Mouse (Mus musculus) embryonic facial prominence, embryonic 14.5 days (tissue): Measurements from ENCODE around the gene Sgsh. TPM values are rescaled to one million over a fixed set of nuclear protein-coding genes. Genes with fewer than 3 reads are reported as not detected.

ENCODE experiments used
- ATAC-seq: fragments of 200-750 bp; cut with Nextera tagmentation; 2 replicates; pipeline ENCODE4 v1.8.0; 2017; ENCODE audit warnings: low read depth, moderate number of reproducible peaks, moderate TSS enrichment
- DNase-seq: peaks from one replicate; pipeline ENCODE4 v3.0.0-alpha.2; 2015; ENCODE audit warnings: low spot score
- H3K27ac ChIP-seq: fragments of 300-500 bp; sonication (generic); replicated peaks from 2 replicates; pipeline ENCODE4 v1.5.1; 2014; ENCODE audit warnings: low read depth, mild to moderate bottlenecking, low read length, moderate library complexity
- H3K27me3 ChIP-seq: fragments of 300-500 bp; sonication (generic); replicated peaks from 2 replicates; pipeline ENCODE4 v1.6.1; 2014; ENCODE audit warnings: low read length; ENCODE audit not compliant: control insufficient read depth, insufficient read depth
- H3K36me3 ChIP-seq: fragments of 300-500 bp; sonication (generic); 2 replicates; pipeline ENCODE4 v1.6.1; 2014; ENCODE audit warnings: low read length, mixed read lengths; ENCODE audit not compliant: control insufficient read depth, insufficient read depth
- H3K4me1 ChIP-seq: fragments of 300-500 bp; sonication (generic); 2 replicates; pipeline ENCODE4 v1.6.1; 2014; ENCODE audit warnings: antibody characterized with exemption, low read length; ENCODE audit not compliant: control insufficient read depth, insufficient read depth
- H3K4me2 ChIP-seq: fragments of 300-500 bp; sonication (generic); 2 replicates; pipeline ENCODE4 v1.6.1; 2014; ENCODE audit warnings: low read depth, mild to moderate bottlenecking, low read length, moderate library complexity, mixed read lengths
- H3K4me3 ChIP-seq: fragments of 300-500 bp; sonication (generic); 2 replicates; pipeline ENCODE4 v1.5.1; 2014; ENCODE audit warnings: low read depth, mild to moderate bottlenecking, low read length
- H3K9ac ChIP-seq: fragments of 300-500 bp; sonication (generic); 2 replicates; pipeline ENCODE4 v1.6.1; 2014; ENCODE audit warnings: low read depth, mild to moderate bottlenecking, low read length, moderate library complexity, mixed read lengths
- H3K9me3 ChIP-seq: fragments of 300-500 bp; sonication (generic); 2 replicates; pipeline ENCODE4 v1.6.1; 2016; ENCODE audit warnings: low read length; ENCODE audit not compliant: control insufficient read depth
- WGBS: fragments of 180-500 bp; shearing (Covaris S2); extraction: QIAGEN DNeasy Blood & Tissue Kit; methylation state at CpG from one replicate; pipeline ENCODE4 v1.1.7; 2014; 5-methylcytosine and 5-hydroxymethylcytosine counted together
- polyA plus RNA-seq: library from polyadenylated mRNA; unstranded; fragments of >200 nt; fragmentation: Nextera tagmentation; extraction: Ambion mirVana; gene quantifications from 2 replicates; pipeline ENCODE4 v1.2.1, GENCODE M21; 2014

Sgsh gene
- polyA plus RNA-seq, result 7.2 and 7.3 TPM in 2 replicates

DNA sequence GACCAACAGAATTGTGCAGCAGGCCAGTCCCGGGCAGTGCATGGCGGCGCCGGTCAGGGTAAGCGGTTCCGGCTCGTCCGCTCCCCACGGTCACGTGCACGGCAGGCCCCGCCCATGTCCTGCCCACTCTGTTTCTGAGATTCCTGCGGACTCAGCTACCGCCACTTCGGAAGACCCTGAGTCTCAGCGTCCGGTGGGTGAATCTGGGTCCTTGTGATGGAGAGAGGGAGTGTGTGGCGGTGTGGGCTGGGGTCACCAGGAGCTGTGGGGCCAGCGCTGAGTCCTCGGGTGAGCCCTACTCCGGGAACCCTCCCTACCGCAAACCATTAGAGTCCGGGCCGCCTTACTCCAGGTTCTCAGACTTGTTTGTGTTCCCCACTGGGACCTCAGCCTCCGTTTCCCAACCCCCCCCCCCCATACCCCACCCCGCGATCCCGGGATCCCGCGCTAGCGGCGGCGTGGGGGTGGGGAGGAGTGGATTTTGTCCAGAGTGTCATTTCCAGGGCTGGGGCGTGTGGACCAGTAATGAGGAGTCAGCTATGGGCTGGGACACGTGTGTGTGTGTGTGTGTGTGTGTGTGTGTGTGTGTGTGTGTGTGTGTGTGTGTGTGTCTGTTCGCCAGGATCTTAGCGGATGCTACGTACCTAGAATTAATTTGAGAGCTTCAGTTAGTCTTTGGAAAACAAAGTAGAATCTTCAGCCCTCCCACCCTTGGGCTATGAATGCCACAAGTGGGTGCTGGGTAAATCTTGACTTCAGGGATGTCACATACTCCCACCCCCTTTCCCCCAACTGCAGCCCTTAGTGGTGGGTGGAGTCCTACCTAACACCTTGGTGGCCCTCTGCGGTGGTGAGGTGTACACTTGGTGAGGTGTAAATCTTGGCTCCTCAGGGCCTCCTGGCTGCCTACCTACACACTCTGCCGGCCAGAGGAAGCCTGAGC is at the start of gene Sgsh, which contains the start of gene Slc26a11:
Sgsh (minus strand) TSS at position 94 of the 943 bp plus-strand sequence.
Slc26a11 (plus strand) TSS at position 115 of the 943 bp plus-strand sequence.
- H3K4me3 ChIP-seq, result peak within 1 kb of the TSS; percentile 57
- WGBS, result 2% methylated on average over 23 of the region's 40 CpGs
- no peaks in the 10 kb centered on the region for H3K9me3 ChIP-seq
- H3K9ac ChIP-seq, result peak within 1 kb of the TSS; percentile 79
- no peaks in the 10 kb centered on the region for H3K27me3 ChIP-seq
- peak within 1 kb of the TSS; percentile 89 for H3K4me2 ChIP-seq
- ATAC-seq, result peak; percentile 98
- peak within 1 kb of the TSS; percentile 66 for H3K27ac ChIP-seq
- peak; percentile 89 for DNase-seq
- H3K4me1 ChIP-seq, result peaks cover 10% of the 10 kb centered on the region
- peaks cover 17% of the 10 kb centered on the region; the same call in 1 of the 2 replicates for H3K36me3 ChIP-seq

DNA sequence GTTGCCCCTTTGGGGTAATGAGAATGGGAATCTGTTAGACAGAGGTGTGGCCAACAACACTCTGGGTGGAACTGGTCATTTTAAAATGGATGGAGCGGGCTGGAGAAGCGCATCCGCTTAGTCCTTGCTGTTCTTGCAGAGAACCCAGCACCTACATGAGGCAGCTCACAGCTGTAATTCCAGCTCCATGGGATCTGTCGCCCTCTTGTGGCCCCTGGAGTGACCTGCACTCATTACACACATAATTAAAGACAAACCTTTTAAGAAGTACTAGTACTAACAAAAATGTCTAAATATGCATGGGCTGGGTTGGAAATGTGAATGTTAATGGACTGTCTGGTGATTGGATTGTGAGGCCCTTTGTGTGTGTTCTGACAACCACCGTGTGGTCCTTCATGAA is 49.3 kb upstream of the Sgsh start:
- Histone ChIP-seq H3K9me3 (no peaks in the 10 kb centered on the region), H3K4me1 (no peaks in the 10 kb centered on the region), H3K9ac (no peak overlapping the region), H3K27me3 (no peaks in the 10 kb centered on the region), H3K36me3 (no peaks in the 10 kb centered on the region), H3K27ac (no peak overlapping the region), H3K4me3 (no peak overlapping the region), H3K4me2 (no peak overlapping the region)
- no peak for DNase-seq
- 57% methylated on average over 5 of the region's 5 CpGs for WGBS
- ATAC-seq, result no peak

DNA sequence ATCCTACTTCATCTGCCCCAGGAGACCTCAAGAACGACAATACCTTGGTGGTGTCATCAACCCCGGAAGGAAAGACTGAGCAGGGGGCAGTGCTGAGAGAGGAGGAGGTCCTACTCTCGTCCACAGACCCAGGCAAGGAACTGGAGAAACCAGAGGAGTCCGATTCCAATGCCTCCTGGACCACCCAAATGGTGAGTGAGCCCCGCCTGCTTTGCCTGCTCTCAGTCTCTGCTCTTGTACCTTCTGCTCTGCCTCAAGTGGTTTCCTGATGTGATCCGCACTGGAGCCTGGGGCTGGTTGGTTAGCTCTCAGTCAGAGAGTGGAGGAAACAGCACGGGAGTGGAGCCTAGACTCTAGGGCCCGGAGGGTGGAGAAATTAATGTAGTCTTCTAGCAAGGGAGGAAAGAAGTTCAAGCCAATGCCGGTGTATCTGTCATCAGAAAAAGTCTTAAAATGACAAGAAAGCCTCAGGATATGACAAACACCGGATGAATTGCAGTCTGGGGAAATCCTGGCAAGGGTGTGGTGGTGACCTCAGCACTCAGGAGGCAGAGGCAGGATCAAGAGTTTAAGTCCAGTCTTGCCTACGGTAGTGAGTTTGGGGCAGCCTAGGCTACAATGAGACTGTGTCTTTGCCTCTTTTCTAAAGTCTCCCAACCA is 47.3 kb upstream of the Sgsh start:
- no peak overlapping the region for H3K4me2 ChIP-seq
- H3K9ac ChIP-seq, result no peak overlapping the region
- WGBS, result 38% methylated on average over 11 of the region's 11 CpGs

DNA sequence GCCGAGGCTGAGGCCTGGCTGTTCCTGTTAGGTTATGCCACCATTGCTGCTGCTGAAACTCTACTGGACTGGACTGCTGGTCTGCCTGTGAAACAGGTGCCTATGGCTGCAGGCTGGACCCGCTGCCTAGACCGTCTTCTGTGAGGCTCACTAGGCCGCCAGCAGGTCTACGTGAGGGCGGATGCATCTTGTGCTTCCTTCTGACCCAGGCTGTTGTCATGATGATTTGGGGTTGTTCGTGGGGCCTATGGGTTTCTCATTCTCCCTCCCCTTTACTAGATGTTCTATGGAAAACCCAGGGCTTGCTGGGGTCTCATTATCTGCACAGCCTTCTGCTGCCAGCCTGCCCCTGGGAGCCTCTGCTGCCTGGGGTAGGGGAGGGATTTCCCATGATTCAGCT is 41.1 kb upstream of the Sgsh start:
- DNase-seq (no peak), ATAC-seq (no peak)
- Histone ChIP-seq H3K9ac (no peak overlapping the region), H3K27me3 (peaks cover 45% of the 10 kb centered on the region), H3K4me3 (no peak overlapping the region), H3K27ac (no peak overlapping the region), H3K4me1 (peaks cover 4% of the 10 kb centered on the region; the same call in 1 of the 2 replicates), H3K9me3 (no peaks in the 10 kb centered on the region), H3K36me3 (no peaks in the 10 kb centered on the region), H3K4me2 (no peak overlapping the region)
- 48% methylated on average over 7 of the region's 7 CpGs for WGBS

More for the DNA sequence above, 47.3 kb upstream of the Sgsh start:
- Histone ChIP-seq H3K9me3 (no peaks in the 10 kb centered on the region), H3K4me1 (no peaks in the 10 kb centered on the region), H3K27me3 (no peaks in the 10 kb centered on the region), H3K36me3 (no peaks in the 10 kb centered on the region), H3K4me3 (no peak overlapping the region), H3K27ac (no peak overlapping the region)
- ATAC-seq (no peak), DNase-seq (no peak)

DNA sequence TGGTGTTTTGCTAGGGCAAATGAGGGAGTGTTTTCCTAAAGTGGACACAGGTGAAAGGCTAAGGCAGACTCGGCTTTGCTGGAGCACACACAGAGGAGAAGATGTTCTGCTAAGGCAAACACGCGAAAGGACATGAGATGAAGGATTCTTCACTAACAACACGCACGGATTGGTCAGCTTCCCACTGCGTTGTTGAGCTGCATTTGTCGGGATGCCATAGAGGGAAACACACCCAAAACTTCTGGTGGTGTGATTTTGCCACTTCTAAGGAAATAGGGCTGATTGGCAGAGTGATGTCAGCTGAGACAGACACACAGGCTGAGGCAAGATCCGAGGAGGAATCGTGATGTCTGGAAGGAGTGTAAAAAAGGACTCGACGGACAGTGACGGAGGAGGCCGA is 40.6 kb upstream of the Sgsh start:
- H3K9me3 ChIP-seq, result no peaks in the 10 kb centered on the region
- peaks cover 50% of the 10 kb centered on the region for H3K27me3 ChIP-seq
- no peak overlapping the region for H3K27ac ChIP-seq
- H3K36me3 ChIP-seq, result no peaks in the 10 kb centered on the region
- 16% methylated on average over 13 of the region's 13 CpGs for WGBS
- no peak overlapping the region for H3K4me2 ChIP-seq
- no peak overlapping the region for H3K4me3 ChIP-seq
- no peak overlapping the region for H3K9ac ChIP-seq
- ATAC-seq (no peak), DNase-seq (no peak)
- peaks cover 7% of the 10 kb centered on the region for H3K4me1 ChIP-seq

DNA sequence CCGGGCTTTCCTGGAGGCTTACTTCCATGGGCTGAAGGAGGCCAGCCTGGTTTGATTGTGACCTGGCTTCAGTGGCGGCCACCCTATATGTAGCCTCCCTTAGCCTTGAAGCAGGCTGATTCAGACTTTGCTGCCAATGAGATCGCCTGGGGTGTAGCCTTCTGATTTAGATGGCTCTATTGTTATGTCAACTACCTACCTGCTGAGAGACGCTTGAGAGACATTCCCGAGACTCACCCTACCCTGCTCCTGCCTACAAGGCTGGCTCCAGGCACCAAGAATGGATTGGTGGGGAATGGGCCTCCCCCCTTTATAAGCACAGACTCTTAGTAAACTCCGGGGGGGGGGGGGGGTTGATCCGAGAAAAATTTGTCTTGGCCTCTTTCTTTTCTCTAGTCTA is 40.1 kb upstream of the Sgsh start:
- no peak overlapping the region for H3K27ac ChIP-seq
- ATAC-seq, result no peak
- H3K9me3 ChIP-seq, result no peaks in the 10 kb centered on the region
- WGBS, result 14% methylated on average over 7 of the region's 7 CpGs
- peaks cover 55% of the 10 kb centered on the region for H3K27me3 ChIP-seq
- no peak overlapping the region for H3K4me2 ChIP-seq
- no peaks in the 10 kb centered on the region for H3K36me3 ChIP-seq
- peaks cover 10% of the 10 kb centered on the region for H3K4me1 ChIP-seq
- no peak overlapping the region for H3K9ac ChIP-seq
- DNase-seq, result no peak
- H3K4me3 ChIP-seq, result no peak overlapping the region

DNA sequence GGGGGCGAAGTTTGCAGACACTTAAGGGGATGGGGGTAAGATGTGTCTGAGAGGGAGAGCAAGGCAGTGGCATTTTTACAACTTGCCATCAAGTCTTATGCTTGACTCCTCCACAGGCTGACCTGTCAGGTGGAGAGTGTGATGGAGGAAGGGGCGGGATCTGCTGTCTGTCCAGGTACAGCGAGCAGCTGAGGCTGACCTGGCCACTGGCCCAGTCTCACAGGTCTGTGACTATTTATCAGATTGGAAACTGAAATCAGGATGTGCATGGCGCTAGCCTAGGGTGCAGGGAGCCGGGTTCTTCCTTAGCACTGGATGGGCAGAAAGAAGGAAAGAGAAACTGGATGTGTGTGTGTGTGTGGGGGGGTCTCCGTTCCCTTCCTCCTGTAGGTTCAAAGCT is 38.9 kb upstream of the Sgsh start:
- Histone ChIP-seq H3K9ac (no peak overlapping the region), H3K4me2 (no peak overlapping the region), H3K27me3 (peaks cover 64% of the 10 kb centered on the region), H3K4me1 (peaks cover 10% of the 10 kb centered on the region), H3K9me3 (no peaks in the 10 kb centered on the region), H3K36me3 (no peaks in the 10 kb centered on the region), H3K4me3 (no peak overlapping the region), H3K27ac (no peak overlapping the region)
- ATAC-seq (no peak), DNase-seq (no peak)
- WGBS, result 49% methylated on average over 6 of the region's 6 CpGs

DNA sequence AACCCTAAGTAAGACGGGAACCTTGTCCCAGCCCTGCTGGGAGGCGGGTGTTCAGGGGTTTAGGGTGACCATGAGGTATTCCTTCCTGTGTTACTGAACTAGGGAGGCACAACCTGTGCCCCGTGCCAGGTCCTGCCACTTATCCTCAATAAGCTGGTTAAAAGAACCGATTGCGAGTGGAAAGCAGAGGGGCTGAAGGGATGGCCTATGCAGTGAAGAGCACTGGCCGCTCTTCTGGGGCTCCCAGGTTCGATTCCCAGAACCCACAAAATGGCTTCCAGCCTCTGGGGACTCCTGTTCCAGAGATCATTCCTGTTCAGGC is 38.1 kb upstream of the Sgsh start:
- ATAC-seq (no peak), DNase-seq (no peak)
- H3K4me1 ChIP-seq, result peaks cover 10% of the 10 kb centered on the region
- peak overlapping the region; percentile 56 for H3K9ac ChIP-seq
- WGBS, result 26% methylated on average over 7 of the region's 7 CpGs
- H3K27me3 ChIP-seq, result peaks cover 64% of the 10 kb centered on the region
- H3K36me3 ChIP-seq, result no peaks in the 10 kb centered on the region
- no peaks in the 10 kb centered on the region for H3K9me3 ChIP-seq
- H3K4me2 ChIP-seq, result peak overlapping the region; percentile 84
- H3K4me3 ChIP-seq, result peak overlapping the region; percentile 54
- no peak overlapping the region for H3K27ac ChIP-seq
